Mouse (Mus musculus): ENCODE measurements around the gene Espn. TPM values are rescaled to one million over a fixed set of nuclear protein-coding genes. Genes with fewer than 3 reads are reported as not detected.
A peak's percentile ranks its signal among the peaks of the same experiment; 100 is the strongest.

Gene Espn
- polyA plus RNA-seq, 1 experiment from 2014 or later = 0.64 TPM

- Histone ChIP-seq H3K27me3 (ENCODE audit: control insufficient read depth, insufficient read depth, low read length) (0 out of 2 replicates have a peak, but pooled peaks cover 4% of the 10 kb centered on the region), H3K27ac (ENCODE audit: low read depth, low read length) (no peak overlapping the region), H3K36me3 (ENCODE audit: control insufficient read depth, insufficient read depth, low read length) (no peaks in the 10 kb centered on the region), H3K4me3 (ENCODE audit: low read depth, low read length) (no peak overlapping the region), H3K4me1 (ENCODE audit: control insufficient read depth, insufficient read depth, low read length) (no peaks in the 10 kb centered on the region), H3K9ac (replicated peaks; ENCODE audit: low read depth, low read length) (no peak overlapping the region), H3K9me3 (ENCODE audit: control insufficient read depth, low read length) (no peaks in the 10 kb centered on the region), H3K4me2 (ENCODE audit: low read depth, low read length) (no peak overlapping the region)
- 65% methylated on average over 10 of the region's 10 CpGs for WGBS
- ATAC-seq (ENCODE audit: low read depth) = no peak
These were observed 6.7 kb downstream of the Espn start for GRCm38 (mm10) chr4:152145473-152145872.

- ATAC-seq (ENCODE audit: low read depth) = no peak
- H3K4me2 ChIP-seq (ENCODE audit: low read depth, low read length) = no peak overlapping the region
- WGBS = 46% methylated on average over 1 of the region's 1 CpGs
- peaks cover 3% of the 10 kb centered on the region; the same call in 1 of the 2 replicates for H3K4me1 ChIP-seq (ENCODE audit: control insufficient read depth, insufficient read depth, low read length)
- H3K9me3 ChIP-seq (ENCODE audit: control insufficient read depth, low read length) = no peaks in the 10 kb centered on the region
- H3K9ac ChIP-seq (replicated peaks; ENCODE audit: low read depth, low read length) = no peak overlapping the region
- H3K36me3 ChIP-seq (ENCODE audit: control insufficient read depth, insufficient read depth, low read length) = no peaks in the 10 kb centered on the region
- no peak overlapping the region for H3K27ac ChIP-seq (ENCODE audit: low read depth, low read length)
- H3K4me3 ChIP-seq (ENCODE audit: low read depth, low read length) = no peak overlapping the region
- H3K27me3 ChIP-seq (ENCODE audit: control insufficient read depth, insufficient read depth, low read length) = peaks cover 3% of the 10 kb centered on the region
These were observed 8.5 kb downstream of the Espn start for GRCm38 (mm10) chr4:152143632-152144031.

DNA sequence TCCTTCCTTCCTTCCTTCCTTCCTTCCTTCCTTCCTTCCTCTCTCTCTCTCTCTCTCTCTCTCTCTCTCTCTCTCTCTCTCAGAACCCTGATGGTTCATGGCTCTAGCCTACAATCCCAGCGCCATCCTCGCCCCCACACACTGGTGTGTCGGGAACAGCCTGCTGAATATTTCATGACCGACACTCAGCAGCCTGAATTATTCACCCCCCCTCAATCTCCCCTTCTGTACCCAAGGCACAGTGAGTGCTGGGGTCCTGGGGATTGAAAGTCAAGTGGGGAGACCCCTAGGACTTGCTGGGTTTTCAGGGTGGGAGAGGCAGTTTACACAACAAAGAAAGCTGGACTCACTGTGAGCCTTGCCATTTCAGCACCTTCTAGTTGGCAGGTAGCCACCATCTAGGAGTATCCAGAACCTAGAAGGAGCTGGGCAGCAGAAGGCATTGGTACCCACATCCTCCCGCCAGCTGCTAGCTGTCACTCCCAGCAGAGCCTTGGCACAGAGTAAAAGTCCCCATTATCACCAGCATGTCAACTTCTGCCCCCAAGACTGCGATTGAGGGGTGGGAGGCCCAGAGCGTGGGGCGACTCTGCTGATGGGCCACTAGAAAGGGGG is 10.5 kb downstream of the Espn start:
- Histone ChIP-seq H3K9ac (replicated peaks; ENCODE audit: low read depth, low read length) (no peak overlapping the region), H3K4me3 (ENCODE audit: low read depth, low read length) (no peak overlapping the region), H3K36me3 (ENCODE audit: control insufficient read depth, insufficient read depth, low read length) (no peaks in the 10 kb centered on the region), H3K4me1 (ENCODE audit: control insufficient read depth, insufficient read depth, low read length) (peaks cover 8% of the 10 kb centered on the region; the same call in 1 of the 2 replicates), H3K9me3 (ENCODE audit: control insufficient read depth, low read length) (no peaks in the 10 kb centered on the region), H3K27me3 (ENCODE audit: control insufficient read depth, insufficient read depth, low read length) (peaks cover 5% of the 10 kb centered on the region), H3K4me2 (ENCODE audit: low read depth, low read length) (no peak overlapping the region), H3K27ac (ENCODE audit: low read depth, low read length) (no peak overlapping the region)
- ATAC-seq (ENCODE audit: low read depth) = no peak
- 59% methylated on average over 8 of the region's 8 CpGs for WGBS

GRCm38 (mm10) chr4:152140441-152140840 is 11.7 kb downstream of the Espn start:
- Histone ChIP-seq H3K9me3 (ENCODE audit: control insufficient read depth, low read length) (no peaks in the 10 kb centered on the region), H3K36me3 (ENCODE audit: control insufficient read depth, insufficient read depth, low read length) (no peaks in the 10 kb centered on the region), H3K9ac (replicated peaks; ENCODE audit: low read depth, low read length) (no peak overlapping the region), H3K4me3 (ENCODE audit: low read depth, low read length) (no peak overlapping the region), H3K27ac (ENCODE audit: low read depth, low read length) (no peak overlapping the region), H3K27me3 (ENCODE audit: control insufficient read depth, insufficient read depth, low read length) (peaks cover 5% of the 10 kb centered on the region), H3K4me1 (ENCODE audit: control insufficient read depth, insufficient read depth, low read length) (peaks cover 8% of the 10 kb centered on the region; the same call in 1 of the 2 replicates), H3K4me2 (ENCODE audit: low read depth, low read length) (no peak overlapping the region)
- WGBS = 33% methylated on average over 6 of the region's 6 CpGs
- ATAC-seq (ENCODE audit: low read depth) = no peak

GRCm38 (mm10) chr4:152138497-152139260 is 13.5 kb downstream of the Espn start:
- peaks cover 10% of the 10 kb centered on the region for H3K27me3 ChIP-seq (ENCODE audit: control insufficient read depth, insufficient read depth, low read length)

DNA sequence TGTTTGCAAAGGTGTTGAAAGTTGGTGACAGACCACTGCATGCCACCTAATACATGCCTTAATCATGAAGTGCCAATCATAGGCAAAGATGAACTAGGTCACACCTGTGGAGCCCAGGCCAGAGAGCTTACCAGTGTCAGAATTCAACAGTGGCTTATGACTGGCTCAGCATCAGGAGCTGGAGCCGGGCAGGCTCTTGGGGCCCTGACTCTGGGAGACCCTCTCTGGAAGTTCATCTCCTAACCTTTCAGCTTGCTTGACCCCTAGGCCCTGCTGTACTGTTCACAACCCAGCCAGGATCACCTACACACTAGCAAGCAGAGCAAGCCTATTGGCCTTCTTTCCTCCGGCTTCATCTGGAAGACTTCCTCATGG is 15.3 kb downstream of the Espn start:
- Histone ChIP-seq H3K9ac (replicated peaks; ENCODE audit: low read depth, low read length) (no peak overlapping the region), H3K9me3 (ENCODE audit: control insufficient read depth, low read length) (no peaks in the 10 kb centered on the region), H3K4me1 (ENCODE audit: control insufficient read depth, insufficient read depth, low read length) (peaks cover 10% of the 10 kb centered on the region; the same call in 1 of the 2 replicates), H3K4me3 (ENCODE audit: low read depth, low read length) (no peak overlapping the region), H3K27ac (ENCODE audit: low read depth, low read length) (no peak overlapping the region), H3K27me3 (ENCODE audit: control insufficient read depth, insufficient read depth, low read length) (peaks cover 21% of the 10 kb centered on the region), H3K36me3 (ENCODE audit: control insufficient read depth, insufficient read depth, low read length) (no peaks in the 10 kb centered on the region), H3K4me2 (ENCODE audit: low read depth, low read length) (no peak overlapping the region)
- WGBS = 94% methylated on average over 2 of the region's 2 CpGs
- no peak for ATAC-seq (ENCODE audit: low read depth)

More at GRCm38 (mm10) chr4:152138497-152139260, 13.5 kb downstream of the Espn start:
- Histone ChIP-seq H3K9me3 (ENCODE audit: control insufficient read depth, low read length) (no peaks in the 10 kb centered on the region), H3K4me3 (ENCODE audit: low read depth, low read length) (peak overlapping the region; percentile 32), H3K27ac (ENCODE audit: low read depth, low read length) (no peak overlapping the region), H3K36me3 (ENCODE audit: control insufficient read depth, insufficient read depth, low read length) (no peaks in the 10 kb centered on the region), H3K9ac (replicated peaks; ENCODE audit: low read depth, low read length) (no peak overlapping the region), H3K4me1 (ENCODE audit: control insufficient read depth, insufficient read depth, low read length) (peaks cover 8% of the 10 kb centered on the region; the same call in 1 of the 2 replicates), H3K4me2 (ENCODE audit: low read depth, low read length) (peak overlapping the region; percentile 54)
- 3% methylated on average over 49 of the region's 51 CpGs for WGBS
- peak; percentile 73 for ATAC-seq (ENCODE audit: low read depth)

DNA sequence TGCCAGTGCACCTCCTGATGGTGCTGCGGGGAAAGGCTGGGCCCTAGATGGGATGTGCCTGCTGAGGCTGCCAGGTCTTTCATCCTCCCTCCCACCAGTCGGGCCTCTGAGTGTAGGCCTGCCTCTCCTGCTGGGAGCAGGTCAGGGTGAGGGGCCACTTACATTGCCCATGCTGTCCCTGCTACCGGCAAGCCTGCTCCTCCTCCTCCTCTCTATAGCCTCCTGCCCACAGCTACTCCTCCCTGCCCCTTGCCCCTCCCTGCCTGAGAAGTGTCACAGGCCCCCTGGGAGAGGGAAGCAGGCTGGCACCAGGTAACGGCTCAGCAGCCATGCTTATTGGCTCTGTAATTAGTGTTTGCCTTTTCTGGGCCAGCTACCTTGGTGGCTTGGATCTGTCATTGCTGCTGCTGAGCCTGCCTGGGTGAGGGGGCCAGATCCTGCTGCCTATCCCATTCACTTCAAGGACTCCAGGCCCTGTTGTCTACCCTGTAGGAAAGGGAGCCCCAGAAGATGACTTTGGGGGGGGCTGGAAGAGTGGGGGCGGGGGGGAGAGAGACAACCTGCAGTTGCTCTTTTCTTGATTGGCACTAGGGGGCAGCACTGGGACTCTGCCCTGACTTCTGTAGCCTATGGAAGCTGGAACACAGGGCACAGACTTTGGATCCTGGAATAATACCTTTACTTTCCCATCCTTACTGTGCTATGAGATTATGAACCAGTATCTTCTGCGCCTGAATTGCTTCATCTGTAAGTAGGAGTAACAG is 15.9 kb downstream of the Espn start:
- Histone ChIP-seq H3K9ac (replicated peaks; ENCODE audit: low read depth, low read length) (no peak overlapping the region), H3K4me2 (ENCODE audit: low read depth, low read length) (no peak overlapping the region), H3K27me3 (ENCODE audit: control insufficient read depth, insufficient read depth, low read length) (peaks cover 26% of the 10 kb centered on the region), H3K27ac (ENCODE audit: low read depth, low read length) (no peak overlapping the region), H3K4me3 (ENCODE audit: low read depth, low read length) (no peak overlapping the region), H3K36me3 (ENCODE audit: control insufficient read depth, insufficient read depth, low read length) (no peaks in the 10 kb centered on the region), H3K4me1 (ENCODE audit: control insufficient read depth, insufficient read depth, low read length) (peaks cover 14% of the 10 kb centered on the region), H3K9me3 (ENCODE audit: control insufficient read depth, low read length) (no peaks in the 10 kb centered on the region)
- ATAC-seq (ENCODE audit: low read depth) = no peak
- WGBS = 24% methylated on average over 6 of the region's 6 CpGs

- Histone ChIP-seq H3K9ac (replicated peaks; ENCODE audit: low read depth, low read length) (no peak overlapping the region), H3K4me3 (ENCODE audit: low read depth, low read length) (no peak overlapping the region), H3K4me1 (ENCODE audit: control insufficient read depth, insufficient read depth, low read length) (peaks cover 22% of the 10 kb centered on the region), H3K9me3 (ENCODE audit: control insufficient read depth, low read length) (no peaks in the 10 kb centered on the region), H3K27me3 (ENCODE audit: control insufficient read depth, insufficient read depth, low read length) (peaks cover 36% of the 10 kb centered on the region), H3K4me2 (ENCODE audit: low read depth, low read length) (no peak overlapping the region), H3K27ac (ENCODE audit: low read depth, low read length) (no peak overlapping the region), H3K36me3 (ENCODE audit: control insufficient read depth, insufficient read depth, low read length) (no peaks in the 10 kb centered on the region)
- no peak for ATAC-seq (ENCODE audit: low read depth)
- 87% methylated on average over 12 of the region's 12 CpGs for WGBS
These were observed 16.8 kb downstream of the Espn start for GRCm38 (mm10) chr4:152135363-152135762.

GRCm38 (mm10) chr4:152134507-152134906 is 17.7 kb downstream of the Espn start:
- H3K27me3 ChIP-seq (ENCODE audit: control insufficient read depth, insufficient read depth, low read length) = peaks cover 43% of the 10 kb centered on the region
- ATAC-seq (ENCODE audit: low read depth) = no peak
- no peak overlapping the region for H3K9ac ChIP-seq (replicated peaks; ENCODE audit: low read depth, low read length)
- no peak overlapping the region for H3K27ac ChIP-seq (ENCODE audit: low read depth, low read length)
- H3K9me3 ChIP-seq (ENCODE audit: control insufficient read depth, low read length) = no peaks in the 10 kb centered on the region
- no peak overlapping the region for H3K4me3 ChIP-seq (ENCODE audit: low read depth, low read length)
- H3K36me3 ChIP-seq (ENCODE audit: control insufficient read depth, insufficient read depth, low read length) = no peaks in the 10 kb centered on the region
- H3K4me1 ChIP-seq (ENCODE audit: control insufficient read depth, insufficient read depth, low read length) = peaks cover 22% of the 10 kb centered on the region
- H3K4me2 ChIP-seq (ENCODE audit: low read depth, low read length) = no peak overlapping the region
